Mouse (Mus musculus): ENCODE results near the gene Lmbrd2. TPM values are rescaled to one million over a fixed set of nuclear protein-coding genes. Genes with fewer than 3 reads are reported as not detected.
A peak's percentile ranks its signal among the peaks of the same experiment; 100 is the strongest.

Gene Lmbrd2
- polyA plus RNA-seq, 1 experiment from 2014 or later = 2.0 TPM

DNA sequence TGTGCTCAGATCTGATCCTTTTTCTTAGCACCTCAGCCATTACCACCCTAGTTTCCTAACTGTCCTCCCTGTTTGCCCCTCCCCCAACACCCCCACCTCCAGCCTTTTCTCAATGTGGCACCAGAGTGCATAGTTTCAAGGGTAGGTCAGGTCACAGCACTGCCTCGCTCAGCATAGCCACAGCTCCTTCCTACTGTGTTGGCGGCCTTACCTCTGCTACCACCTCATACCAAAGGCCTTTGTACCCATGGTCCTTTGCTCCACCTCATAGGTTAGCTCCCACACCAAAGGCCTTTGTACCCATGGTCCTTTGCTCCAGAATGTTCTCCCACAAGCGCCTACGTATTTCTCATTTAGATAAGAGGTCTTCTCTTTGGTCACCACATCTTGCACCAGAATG lies 21.5 kb upstream of the Lmbrd2 start:
- Histone ChIP-seq H3K9me3 (replicated peaks) (no peaks in the 10 kb centered on the region), H3K27me3 (ENCODE audit: low read depth, poor library complexity, severe bottlenecking) (no peaks in the 10 kb centered on the region), H3K4me3 (no peak overlapping the region), H3K4me1 (no peaks in the 10 kb centered on the region), H3K36me3 (peaks cover 100% of the 10 kb centered on the region), H3K27ac (no peak overlapping the region)
- 91% methylated on average over 4 of the region's 4 CpGs for WGBS
- DNase-seq (ENCODE audit: low spot score) = peak; percentile 8

DNA sequence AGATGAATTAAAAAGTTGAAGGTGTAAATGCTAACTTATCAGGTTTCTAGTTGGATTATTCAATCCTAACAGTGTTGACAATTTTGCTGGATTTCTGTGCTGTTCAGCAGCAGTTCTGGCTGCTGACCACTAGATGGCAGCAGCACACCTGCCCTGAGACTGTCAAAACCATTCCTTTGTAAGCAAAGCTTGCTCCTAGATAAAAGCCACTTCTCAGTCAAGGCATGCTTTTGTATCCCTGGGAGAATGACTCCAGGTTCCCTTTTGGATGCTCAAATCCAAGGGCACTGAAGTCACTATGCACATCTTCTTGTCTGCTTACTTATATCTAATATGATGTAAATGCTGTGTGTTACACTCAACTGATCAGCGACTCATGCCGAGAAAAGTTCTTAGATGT lies 20.3 kb upstream of the Lmbrd2 start:
- Histone ChIP-seq H3K4me3 (no peak overlapping the region), H3K36me3 (peaks cover 100% of the 10 kb centered on the region), H3K4me1 (no peaks in the 10 kb centered on the region), H3K27me3 (ENCODE audit: low read depth, poor library complexity, severe bottlenecking) (no peaks in the 10 kb centered on the region), H3K9me3 (replicated peaks) (no peaks in the 10 kb centered on the region), H3K27ac (no peak overlapping the region)
- WGBS = 97% methylated on average over 2 of the region's 2 CpGs
- DNase-seq (ENCODE audit: low spot score) = peak; percentile 63

DNA sequence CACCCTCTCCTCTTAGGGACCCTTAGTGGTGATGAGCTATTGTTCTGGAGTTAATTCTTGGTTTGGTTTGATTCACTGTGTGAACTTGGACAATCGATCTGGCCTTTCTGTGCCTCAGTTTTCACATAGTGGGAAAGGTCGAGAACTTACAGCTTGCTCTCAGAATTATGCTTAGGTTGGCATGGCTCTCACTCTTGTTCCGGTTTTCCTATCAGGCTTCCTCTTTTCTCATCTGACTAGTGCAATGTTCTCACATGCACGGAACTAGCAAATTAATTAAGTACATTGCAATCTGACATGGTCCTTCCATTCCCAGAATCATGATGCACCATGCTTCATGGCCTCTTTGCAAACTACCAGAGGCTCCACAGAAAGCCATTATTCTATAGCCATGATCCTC lies 17.4 kb upstream of the Lmbrd2 start:
- peaks cover 100% of the 10 kb centered on the region for H3K36me3 ChIP-seq

DNA sequence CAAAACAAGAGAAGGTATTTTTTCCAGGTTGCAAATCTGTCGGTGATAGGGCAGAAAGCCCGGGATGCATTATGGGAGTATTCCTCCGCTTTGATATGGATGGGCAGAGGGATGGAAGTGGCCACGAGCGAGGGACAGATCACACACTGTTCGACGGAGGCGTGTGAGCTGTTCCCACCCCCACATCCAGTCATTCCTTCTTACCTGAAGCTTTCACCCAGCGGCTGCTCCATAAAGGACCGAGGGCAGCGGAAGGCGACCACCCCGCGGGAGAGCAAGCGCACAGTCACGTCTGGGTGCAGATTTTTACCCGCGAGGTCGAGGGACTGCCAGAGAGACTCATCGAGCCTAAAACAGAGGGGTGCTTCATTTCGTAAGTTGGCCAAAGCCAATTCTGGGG lies 15.5 kb upstream of the Lmbrd2 start:
- Histone ChIP-seq H3K4me3 (no peak overlapping the region), H3K36me3 (peaks cover 99% of the 10 kb centered on the region), H3K27me3 (ENCODE audit: low read depth, poor library complexity, severe bottlenecking) (no peaks in the 10 kb centered on the region), H3K4me1 (no peaks in the 10 kb centered on the region), H3K9me3 (replicated peaks) (no peaks in the 10 kb centered on the region), H3K27ac (no peak overlapping the region)
- 96% methylated on average over 21 of the region's 21 CpGs for WGBS
- no peak for DNase-seq (ENCODE audit: low spot score)

More for the DNA sequence above, 17.4 kb upstream of the Lmbrd2 start:
- Histone ChIP-seq H3K4me1 (no peaks in the 10 kb centered on the region), H3K27ac (no peak overlapping the region), H3K27me3 (ENCODE audit: low read depth, poor library complexity, severe bottlenecking) (no peaks in the 10 kb centered on the region), H3K4me3 (no peak overlapping the region), H3K9me3 (replicated peaks) (no peaks in the 10 kb centered on the region)
- no peak for DNase-seq (ENCODE audit: low spot score)
- WGBS = 90% methylated on average over 4 of the region's 4 CpGs

DNA sequence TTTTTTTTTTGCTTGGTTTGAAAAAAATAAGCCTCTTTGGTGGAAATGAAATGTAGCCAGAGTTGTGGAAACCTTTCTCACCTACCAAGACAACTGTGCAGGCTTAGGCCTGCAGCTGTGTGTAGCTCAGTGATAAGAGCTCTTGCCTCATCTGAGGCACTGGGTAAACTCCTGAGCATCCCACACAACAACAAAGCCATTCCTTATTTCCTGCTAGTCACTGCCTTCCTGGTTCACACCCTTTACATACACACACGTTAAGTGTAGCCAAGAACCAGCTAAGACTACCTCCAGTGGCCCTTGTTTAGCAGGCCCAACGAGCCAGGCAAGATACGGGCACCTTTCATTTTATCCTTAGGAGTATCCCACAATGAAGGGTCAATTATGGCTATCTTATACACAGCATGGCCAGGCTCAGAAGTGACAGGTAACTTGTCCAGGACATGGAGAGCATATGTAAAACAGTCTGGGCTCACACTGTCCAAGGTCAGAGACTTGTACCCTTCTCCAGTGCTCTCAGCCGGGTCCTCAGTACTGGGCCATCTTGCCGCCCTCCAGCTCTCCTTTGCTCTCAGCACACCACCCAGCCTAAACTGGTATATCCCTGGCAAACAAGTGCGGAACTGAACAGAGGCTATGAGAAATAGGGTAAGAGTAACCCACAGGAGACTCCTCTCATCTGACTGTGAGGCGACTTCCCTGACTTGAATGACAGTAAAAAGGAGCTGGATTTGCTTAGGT lies 13.1 kb upstream of the Lmbrd2 start:
- DNase-seq (ENCODE audit: low spot score) = no peak
- no peaks in the 10 kb centered on the region for H3K27me3 ChIP-seq (ENCODE audit: low read depth, poor library complexity, severe bottlenecking)
- H3K4me3 ChIP-seq = no peak overlapping the region
- H3K36me3 ChIP-seq = peaks cover 97% of the 10 kb centered on the region
- WGBS = 93% methylated on average over 7 of the region's 7 CpGs
- H3K9me3 ChIP-seq (replicated peaks) = no peaks in the 10 kb centered on the region
- H3K27ac ChIP-seq = no peak overlapping the region
- H3K4me1 ChIP-seq = no peaks in the 10 kb centered on the region

DNA sequence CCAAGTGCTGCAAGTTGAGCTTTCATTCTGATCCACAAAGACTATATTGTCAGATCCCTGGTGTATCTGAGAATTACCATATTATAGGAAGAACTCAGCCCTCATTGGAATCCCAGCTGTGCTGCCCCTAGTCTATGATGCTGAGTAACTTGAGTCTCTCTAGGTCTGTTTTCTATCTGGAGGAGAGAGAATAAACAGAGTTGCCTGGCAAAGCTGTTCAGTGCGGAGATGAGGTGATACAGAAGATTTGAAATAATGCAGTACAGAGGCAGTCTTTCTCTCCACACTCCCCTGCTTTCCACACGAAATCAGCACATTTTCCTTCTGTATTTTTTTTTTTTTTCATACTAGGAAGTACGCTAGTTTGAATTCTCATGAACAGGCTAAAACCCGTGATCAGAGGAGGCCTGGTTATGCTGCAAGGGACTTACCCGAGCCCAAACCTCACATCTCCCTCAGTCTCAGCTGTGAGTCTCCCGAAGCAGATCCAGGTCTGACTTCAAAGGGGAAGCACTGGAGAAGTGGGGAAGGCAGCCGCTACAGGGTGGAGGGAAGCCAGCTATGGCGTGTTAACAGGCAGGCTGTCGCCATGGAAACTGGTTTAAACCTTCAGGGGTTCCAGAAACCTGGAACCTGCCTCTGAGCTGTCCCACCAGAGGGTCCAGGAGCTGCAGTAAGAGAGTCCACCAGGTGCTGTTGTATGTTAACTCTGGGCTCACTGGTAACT lies 9.4 kb upstream of the Lmbrd2 start:
- no peaks in the 10 kb centered on the region for H3K4me1 ChIP-seq
- H3K27me3 ChIP-seq (ENCODE audit: low read depth, poor library complexity, severe bottlenecking) = no peaks in the 10 kb centered on the region
- H3K27ac ChIP-seq = no peak overlapping the region
- 73% methylated on average over 9 of the region's 9 CpGs for WGBS
- no peaks in the 10 kb centered on the region for H3K9me3 ChIP-seq (replicated peaks)
- no peak overlapping the region for H3K4me3 ChIP-seq
- DNase-seq (ENCODE audit: low spot score) = no peak
- peaks cover 94% of the 10 kb centered on the region for H3K36me3 ChIP-seq

DNA sequence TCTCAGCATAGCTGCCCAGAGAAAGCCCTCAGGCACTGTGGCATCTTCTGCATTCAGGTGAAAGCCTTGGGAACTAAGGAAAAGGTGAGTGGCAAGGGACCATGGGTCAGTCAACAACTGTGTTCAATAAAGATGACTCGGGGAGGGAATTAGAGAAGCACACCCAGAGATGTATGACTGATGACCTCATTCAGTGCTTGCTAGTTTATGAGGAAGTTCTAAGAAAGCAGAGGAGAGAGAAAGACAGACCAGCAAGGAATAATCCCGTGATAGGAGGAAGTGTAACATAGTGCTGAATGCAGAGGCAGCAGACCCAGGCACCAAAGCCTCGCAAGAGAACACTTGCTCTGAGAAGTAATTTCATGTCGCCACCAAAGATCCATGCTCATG lies 8.9 kb upstream of the Lmbrd2 start:
- Histone ChIP-seq H3K9me3 (replicated peaks) (no peaks in the 10 kb centered on the region), H3K4me3 (no peak overlapping the region), H3K36me3 (peaks cover 94% of the 10 kb centered on the region), H3K27me3 (ENCODE audit: low read depth, poor library complexity, severe bottlenecking) (no peaks in the 10 kb centered on the region), H3K4me1 (no peaks in the 10 kb centered on the region), H3K27ac (no peak overlapping the region)
- DNase-seq (ENCODE audit: low spot score) = no peak
- WGBS = 88% methylated on average over 4 of the region's 4 CpGs

DNA sequence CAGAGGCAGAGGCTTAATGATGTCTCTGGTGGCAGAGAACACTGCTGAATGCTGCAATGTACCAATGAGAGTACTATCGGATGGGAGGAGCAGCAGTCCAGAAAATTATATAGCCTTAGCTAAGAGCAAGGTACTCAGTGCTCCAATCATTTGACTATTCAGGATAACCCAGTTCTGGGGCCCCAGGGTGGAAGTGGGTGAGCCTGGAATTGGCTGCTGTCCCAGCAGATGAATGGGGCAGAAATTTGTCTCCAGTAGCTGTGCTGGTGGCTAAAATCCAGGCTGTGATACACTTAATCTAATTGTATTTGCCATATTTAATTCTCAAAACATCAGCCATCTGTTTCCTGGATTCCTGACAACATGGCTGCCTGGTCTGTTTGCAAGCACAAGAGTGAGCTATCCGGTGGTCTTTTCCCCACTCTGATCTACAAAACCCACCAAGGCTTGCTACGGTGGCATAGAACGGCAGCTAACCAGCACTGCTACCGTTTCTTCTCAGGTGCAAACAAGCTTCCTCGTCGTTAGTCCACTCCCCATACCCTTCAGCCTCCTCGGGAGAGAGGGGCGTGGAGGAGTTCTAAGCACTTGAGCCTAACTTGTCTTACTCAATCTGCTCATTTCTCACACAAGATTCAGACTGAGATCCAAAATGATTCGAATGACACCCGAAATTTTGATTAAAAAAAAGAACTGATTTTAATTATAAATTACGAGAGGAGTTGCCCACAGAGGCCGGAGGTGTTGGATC lies 7.5 kb upstream of the Lmbrd2 start:
- Histone ChIP-seq H3K4me1 (no peaks in the 10 kb centered on the region), H3K36me3 (peaks cover 94% of the 10 kb centered on the region), H3K9me3 (replicated peaks) (no peaks in the 10 kb centered on the region), H3K4me3 (no peak overlapping the region), H3K27me3 (ENCODE audit: low read depth, poor library complexity, severe bottlenecking) (no peaks in the 10 kb centered on the region), H3K27ac (no peak overlapping the region)
- no peak for DNase-seq (ENCODE audit: low spot score)
- WGBS = 87% methylated on average over 13 of the region's 13 CpGs

DNA sequence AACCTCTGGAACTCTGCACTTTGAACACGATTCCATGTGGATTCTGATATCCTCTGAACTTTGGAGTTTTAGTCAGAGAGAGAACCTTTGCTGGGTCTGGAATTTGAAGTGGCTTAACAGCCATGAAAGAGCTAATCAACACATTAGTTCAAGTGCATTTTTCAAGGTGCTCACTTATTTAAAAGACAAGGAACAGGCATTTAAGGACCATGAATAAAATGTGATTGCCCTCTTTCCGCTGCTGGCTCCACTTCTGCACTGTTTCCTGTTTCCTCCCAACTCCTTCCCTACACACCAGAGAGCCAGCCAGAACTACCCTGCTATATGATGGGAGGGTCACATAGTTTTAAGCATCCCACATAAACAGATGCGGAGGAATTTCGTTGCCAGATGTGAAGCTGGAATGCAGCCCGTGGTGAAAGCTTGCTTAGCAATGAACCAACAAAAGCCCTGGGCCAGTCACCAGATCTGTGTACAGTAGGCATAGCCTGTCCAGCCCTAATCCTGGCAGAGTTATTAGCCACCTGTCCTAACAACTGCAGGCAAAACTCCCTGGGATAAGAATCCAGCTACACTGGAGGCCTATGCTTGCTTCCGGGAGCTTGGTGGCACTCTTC lies 5.4 kb upstream of the Lmbrd2 start:
- Histone ChIP-seq H3K4me1 (peaks cover 11% of the 10 kb centered on the region; the same call in 1 of the 2 replicates), H3K27ac (no peak overlapping the region), H3K27me3 (ENCODE audit: low read depth, poor library complexity, severe bottlenecking) (no peaks in the 10 kb centered on the region), H3K36me3 (peaks cover 85% of the 10 kb centered on the region), H3K4me3 (no peak overlapping the region), H3K9me3 (replicated peaks) (no peaks in the 10 kb centered on the region)
- 88% methylated on average over 6 of the region's 6 CpGs for WGBS
- no peak for DNase-seq (ENCODE audit: low spot score)

DNA sequence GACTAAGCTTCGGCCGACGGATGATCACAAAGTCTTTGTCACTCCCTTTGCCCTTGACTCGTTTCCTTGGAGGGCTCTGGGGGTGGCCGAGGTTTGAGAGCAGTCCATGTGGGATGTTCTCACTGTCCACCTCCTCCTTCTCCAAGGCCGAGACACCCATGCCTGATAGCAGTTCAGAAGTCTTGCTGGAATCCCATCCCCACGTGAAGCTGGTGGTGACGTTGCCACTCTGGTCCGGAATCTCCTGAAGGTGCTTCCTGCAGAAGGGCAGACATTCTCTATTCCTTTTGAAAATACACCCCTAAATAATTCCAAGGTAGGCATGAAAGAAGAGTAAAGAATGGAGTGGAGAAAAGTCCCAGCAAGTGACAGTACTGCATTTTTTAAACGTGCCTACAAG lies 903 bp upstream of the Lmbrd2 start:
- Histone ChIP-seq H3K4me3 (peak overlapping the region; percentile 87), H3K27me3 (ENCODE audit: low read depth, poor library complexity, severe bottlenecking) (no peaks in the 10 kb centered on the region), H3K9me3 (replicated peaks) (no peaks in the 10 kb centered on the region), H3K36me3 (peaks cover 48% of the 10 kb centered on the region), H3K27ac (peak overlapping the region; percentile 92), H3K4me1 (peaks cover 16% of the 10 kb centered on the region; the same call in 1 of the 2 replicates)
- 38% methylated on average over 10 of the region's 10 CpGs for WGBS
- peak; percentile 47 for DNase-seq (ENCODE audit: low spot score)

DNA sequence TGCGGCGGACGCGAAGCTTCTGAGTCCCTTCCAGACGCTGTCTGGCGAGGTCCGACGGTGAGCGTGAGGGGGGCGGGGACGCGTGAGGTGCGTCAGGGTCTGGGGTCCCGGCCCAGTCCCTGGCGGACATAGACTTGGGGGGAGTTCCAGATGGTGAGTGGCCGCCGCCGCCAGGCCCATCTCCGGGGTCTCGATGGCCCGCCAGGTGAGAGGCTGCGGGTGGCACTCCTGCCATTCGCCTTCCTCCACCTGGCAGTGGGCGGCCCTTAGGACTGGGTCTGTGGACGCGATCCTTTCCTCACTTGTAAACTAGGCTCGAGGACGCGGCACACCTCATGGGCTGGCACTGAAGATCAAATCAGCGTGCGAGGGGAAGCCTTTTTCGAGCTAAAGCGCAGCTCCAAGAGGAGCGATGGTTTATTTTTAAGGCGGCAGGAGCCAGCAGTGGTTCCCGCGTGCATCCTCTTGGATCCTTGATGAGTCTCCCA lies 378 bp downstream of the Lmbrd2 start:
- H3K4me3 ChIP-seq = peak overlapping the region; percentile 87

DNA sequence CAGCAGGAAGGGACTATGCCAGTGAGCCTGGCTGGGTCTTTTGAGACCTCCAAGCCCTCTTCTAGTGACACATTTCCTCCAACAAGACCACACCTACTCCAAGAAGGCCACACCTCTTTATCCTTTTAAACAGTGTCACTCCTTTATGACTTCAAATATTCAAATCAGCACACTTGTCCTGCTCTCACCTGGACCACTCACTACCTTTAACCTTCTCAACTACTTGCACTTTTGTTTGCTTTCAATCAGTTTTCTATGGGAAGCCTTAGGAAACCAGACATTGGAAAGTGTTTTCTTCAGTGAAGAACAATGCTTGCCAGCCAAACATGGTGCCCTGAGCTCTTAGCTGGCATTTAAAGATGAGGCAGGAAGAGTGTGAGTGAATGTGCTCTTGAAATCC lies 15.0 kb downstream of the Lmbrd2 start, which contains the start of gene Skp2:
TSS of gene Skp2 (minus strand) at position 101 of the 400 bp plus-strand sequence.
- DNase-seq (ENCODE audit: low spot score) = no peak
- no peaks in the 10 kb centered on the region for H3K9me3 ChIP-seq (replicated peaks)
- H3K36me3 ChIP-seq = peaks cover 51% of the 10 kb centered on the region
- H3K4me1 ChIP-seq = no peaks in the 10 kb centered on the region
- no peaks in the 10 kb centered on the region for H3K27me3 ChIP-seq (ENCODE audit: low read depth, poor library complexity, severe bottlenecking)
- no peak within 1 kb of the TSS for H3K4me3 ChIP-seq
- H3K27ac ChIP-seq = no peak within 1 kb of the TSS

More for the DNA sequence above, 378 bp downstream of the Lmbrd2 start:
- peaks cover 16% of the 10 kb centered on the region; the same call in 1 of the 2 replicates for H3K4me1 ChIP-seq
- under 1% methylated on average over 37 of the region's 37 CpGs for WGBS
- H3K36me3 ChIP-seq = peaks cover 43% of the 10 kb centered on the region
- H3K27ac ChIP-seq = peak overlapping the region; percentile 92
- H3K27me3 ChIP-seq (ENCODE audit: low read depth, poor library complexity, severe bottlenecking) = no peaks in the 10 kb centered on the region
- H3K9me3 ChIP-seq (replicated peaks) = no peaks in the 10 kb centered on the region
- no peak for DNase-seq (ENCODE audit: low spot score)
